In the genomic region with DNA sequence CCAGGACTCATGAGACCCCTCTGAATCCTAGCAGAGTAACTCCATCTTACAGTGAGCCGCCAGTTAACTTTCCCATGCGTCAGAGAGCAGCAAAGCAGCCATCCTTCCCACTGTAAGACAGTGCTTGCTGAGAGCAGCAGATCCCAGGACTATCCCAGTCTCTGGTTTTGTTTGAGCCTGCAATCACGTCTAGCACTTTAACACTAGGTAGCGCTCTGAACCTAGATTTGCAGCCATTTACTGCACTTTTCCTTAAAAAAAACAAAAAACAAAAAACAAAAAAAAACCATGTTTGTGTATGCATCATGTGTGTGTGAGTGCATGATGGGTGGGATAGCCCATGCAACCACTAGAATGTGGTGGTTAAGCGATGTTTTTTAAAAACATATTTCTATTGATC, we compare ENCODE assay signal across 11 mouse cellular contexts. TPM values are rescaled to one million over a fixed set of nuclear protein-coding genes. Genes with fewer than 3 reads are reported as not detected.
DNase-seq lines count a peak whose midpoint lies in the region; ATAC-seq and TF ChIP-seq lines count a peak whose summit lies in the region.
"Had no signal": no experiment of that assay in that cellular context is flagged by ENCODE, and none has a peak within 500 bp of the region (broad histone marks: within the 10 kb centered on the region; RNA-seq: fewer than 3 reads in every experiment).

No protein-coding gene starts in this region.

- TF ChIP-seq POLR2A in lung, adult 2 months (IDR thresholded peaks at IDR 0.05; ENCODE audit: borderline replicate concordance, extremely low read depth, low read depth, low read length), result no peak

- TF ChIP-seq EP300 in stomach, postnatal 0 days (optimal IDR thresholded peaks at IDR 0.05), result no peak

- no peak overlapping the region for H3K4me2 ChIP-seq in intestine, postnatal 0 days (replicated peaks; ENCODE audit: low read depth)
- no peak overlapping the region for H3K4me2 ChIP-seq in intestine, embryonic 16.5 days (ENCODE audit: low read depth, low read length)
- no peak overlapping the region for H3K4me2 ChIP-seq in stomach, postnatal 0 days (replicated peaks; ENCODE audit: low read depth)
- H3K4me2 ChIP-seq: intestine, embryonic 15.5 days; stomach, embryonic 15.5 days had no signal

- 0 out of 2 replicates have a peak, but pooled peaks cover 6% of the 10 kb centered on the region for H3K4me1 ChIP-seq in intestine, postnatal 0 days (replicated peaks; ENCODE audit: control insufficient read depth, insufficient read depth, low read length)
- peaks cover under 1% of the 10 kb centered on the region for H3K4me1 ChIP-seq in intestine, embryonic 16.5 days (ENCODE audit: control insufficient read depth, insufficient read depth, low read length)
- peaks cover 4% of the 10 kb centered on the region for H3K4me1 ChIP-seq in lung, adult 2 months (ENCODE audit: control insufficient read depth, insufficient read depth, low read length)
- no peaks in the 10 kb centered on the region for H3K4me1 ChIP-seq in stomach, postnatal 0 days (replicated peaks; ENCODE audit: control insufficient read depth, insufficient read depth)

- no peak overlapping the region for H3K4me3 ChIP-seq in intestine, postnatal 0 days (ENCODE audit: low read depth, low read length)
- no peak overlapping the region for H3K4me3 ChIP-seq in intestine, embryonic 16.5 days (ENCODE audit: low read length)
- no peak overlapping the region for H3K4me3 ChIP-seq in lung, adult 2 months (replicated peaks; ENCODE audit: extremely low read depth, low read depth, low read length)
- H3K4me3 ChIP-seq in stomach, postnatal 0 days (ENCODE audit: low read depth, low read length), result no peak overlapping the region
- H3K4me3 ChIP-seq: intestine, embryonic 15.5 days; stomach, embryonic 15.5 days had no signal

- ATAC-seq in intestine, postnatal 0 days, result no peak
- no peak for ATAC-seq in intestine, embryonic 16.5 days
- no peak for ATAC-seq in stomach, postnatal 0 days (ENCODE audit: low FRiP score, low TSS enrichment)
- ATAC-seq: intestine, embryonic 15.5 days had no signal

- WGBS in intestine, postnatal 0 days, result 44% methylated on average over 5 of the region's 5 CpGs
- WGBS in intestine, embryonic 16.5 days, result 41% methylated on average over 5 of the region's 5 CpGs
- WGBS in lung, adult 2 months, result 50% methylated on average over 5 of the region's 5 CpGs
- WGBS in stomach, postnatal 0 days, result 30% methylated on average over 5 of the region's 5 CpGs

- peak; percentile 63 for TF ChIP-seq CTCF in intestine, postnatal 0 days (IDR thresholded peaks at IDR 0.05; ENCODE audit: low read depth)
- no peak for TF ChIP-seq CTCF in lung, adult 2 months (IDR thresholded peaks at IDR 0.05; ENCODE audit: insufficient read depth, low read length)
- peak; percentile 68 for TF ChIP-seq CTCF in stomach, postnatal 0 days (IDR thresholded peaks at IDR 0.05; ENCODE audit: low read depth)

- DNase-seq in adrenal gland, postnatal 10 days, result peak; percentile 10
- DNase-seq in adrenal gland, adult 18-20 months (ENCODE audit: low spot score in 2 of 2), result no peak
- DNase-seq in lung, postnatal 36 days, result peak; percentile 10
- no peak for DNase-seq in lung, adult 2 months
- no peak for DNase-seq in stomach, postnatal 0 days (ENCODE audit: low spot score)
- DNase-seq in left cerebral cortex, adult 9 months (ENCODE audit: low spot score in 2 of 2), result no peak
- DNase-seq: cerebellum, adult 9-10 months had no signal

- H3K27me3 ChIP-seq in intestine, postnatal 0 days (replicated peaks; ENCODE audit: control insufficient read depth, insufficient read depth, low read length), result no peaks in the 10 kb centered on the region
- no peaks in the 10 kb centered on the region for H3K27me3 ChIP-seq in intestine, embryonic 16.5 days (replicated peaks; ENCODE audit: control insufficient read depth, insufficient read depth, low read length)
- no peaks in the 10 kb centered on the region for H3K27me3 ChIP-seq in stomach, postnatal 0 days (ENCODE audit: control insufficient read depth, insufficient read depth, low read length)
- H3K27me3 ChIP-seq: intestine, embryonic 15.5 days; stomach, embryonic 15.5 days had no signal

- no peaks in the 10 kb centered on the region for H3K9me3 ChIP-seq in intestine, postnatal 0 days (ENCODE audit: control insufficient read depth)
- H3K9me3 ChIP-seq in intestine, embryonic 16.5 days (ENCODE audit: control insufficient read depth, low read length), result no peaks in the 10 kb centered on the region
- no peaks in the 10 kb centered on the region for H3K9me3 ChIP-seq in stomach, postnatal 0 days (ENCODE audit: control insufficient read depth, low read length)
- H3K9me3 ChIP-seq: intestine, embryonic 15.5 days; stomach, embryonic 15.5 days had no signal

- no peak overlapping the region for H3K9ac ChIP-seq in intestine, postnatal 0 days (ENCODE audit: low read depth, low read length)
- H3K9ac ChIP-seq in intestine, embryonic 16.5 days (ENCODE audit: low read depth, low read length), result no peak overlapping the region
- no peak overlapping the region for H3K9ac ChIP-seq in stomach, postnatal 0 days (ENCODE audit: low read length)
- H3K9ac ChIP-seq: intestine, embryonic 15.5 days; stomach, embryonic 15.5 days had no signal

- no peaks in the 10 kb centered on the region for H3K36me3 ChIP-seq in intestine, postnatal 0 days (ENCODE audit: control insufficient read depth, insufficient read depth)
- no peaks in the 10 kb centered on the region for H3K36me3 ChIP-seq in intestine, embryonic 16.5 days (ENCODE audit: control insufficient read depth, insufficient read depth, low read length)
- no peaks in the 10 kb centered on the region for H3K36me3 ChIP-seq in stomach, postnatal 0 days (ENCODE audit: control insufficient read depth, insufficient read depth, low read length)
- H3K36me3 ChIP-seq: intestine, embryonic 15.5 days; stomach, embryonic 15.5 days had no signal

- no peak overlapping the region for H3K27ac ChIP-seq in intestine, postnatal 0 days (ENCODE audit: low read depth, low read length)
- no peak overlapping the region for H3K27ac ChIP-seq in intestine, embryonic 16.5 days (ENCODE audit: low read length)
- H3K27ac ChIP-seq in stomach, postnatal 0 days (replicated peaks), result no peak overlapping the region
- H3K27ac ChIP-seq: intestine, embryonic 15.5 days; stomach, embryonic 15.5 days had no signal

RNA-seq across cellular contexts. Expression of gene Tmem216, which starts 4.1 kb away (rescaled TPM):
- 10 to 100 TPM; 11.5 to 16.7 TPM for total RNA-seq in adrenal gland, postnatal 10 days (2021)
- total RNA-seq in adrenal gland, adult 18-20 months (2021), result 10 to 100 TPM; 15.5 to 17.8 TPM
- 11.0 and 12.2 TPM in 2 replicates for polyA plus RNA-seq in intestine, postnatal 0 days (2015; fragmentation: Nextera tagmentation; extraction: Ambion mirVana)
- polyA plus RNA-seq in intestine, embryonic 16.5 days (2015; fragmentation: Nextera tagmentation; extraction: Ambion mirVana), result 25.9 and 28.4 TPM in 2 replicates
- 18.8 and 28.6 TPM in 2 replicates for polyA plus RNA-seq in lung, adult 2 months (2012; rRNA removed)
- polyA plus RNA-seq in stomach, postnatal 0 days (2015; fragmentation: Nextera tagmentation; extraction: Ambion mirVana), result 23.3 and 23.9 TPM in 2 replicates

RNA-seq across cellular contexts. Expression of gene Cyb561a3, which starts 16.9 kb away (rescaled TPM):
- 10 to 100 TPM; 17.9 to 21.6 TPM for total RNA-seq in adrenal gland, postnatal 10 days (2021)
- 10 to 100 TPM; 13.2 to 13.6 TPM for total RNA-seq in adrenal gland, adult 18-20 months (2021)
- polyA plus RNA-seq in intestine, postnatal 0 days (2015; fragmentation: Nextera tagmentation; extraction: Ambion mirVana), result 23.2 and 24.3 TPM in 2 replicates
- 22.5 and 23.0 TPM in 2 replicates for polyA plus RNA-seq in intestine, embryonic 16.5 days (2015; fragmentation: Nextera tagmentation; extraction: Ambion mirVana)
- 88.4 and 113 TPM in 2 replicates for polyA plus RNA-seq in lung, adult 2 months (2012; rRNA removed)
- polyA plus RNA-seq in stomach, postnatal 0 days (2015; fragmentation: Nextera tagmentation; extraction: Ambion mirVana), result 15.7 and 16.7 TPM in 2 replicates

RNA-seq across cellular contexts. Expression of gene Tmem138, which starts 17.1 kb away (rescaled TPM):
- total RNA-seq in adrenal gland, postnatal 10 days (2021), result 1 to 10 TPM; 8.6 to 8.7 TPM
- total RNA-seq in adrenal gland, adult 18-20 months (2021), result 1 to 10 TPM; 7.2 TPM
- 10.7 and 10.8 TPM in 2 replicates for polyA plus RNA-seq in intestine, postnatal 0 days (2015; fragmentation: Nextera tagmentation; extraction: Ambion mirVana)
- polyA plus RNA-seq in intestine, embryonic 16.5 days (2015; fragmentation: Nextera tagmentation; extraction: Ambion mirVana), result 23.9 and 27.5 TPM in 2 replicates
- 8.5 and 11.1 TPM in 2 replicates for polyA plus RNA-seq in lung, adult 2 months (2012; rRNA removed)
- polyA plus RNA-seq in stomach, postnatal 0 days (2015; fragmentation: Nextera tagmentation; extraction: Ambion mirVana), result 11.4 and 12.2 TPM in 2 replicates

RNA-seq across cellular contexts. Expression of gene Sdhaf2, which starts 34.2 kb away (rescaled TPM):
- total RNA-seq in adrenal gland, postnatal 10 days (2021), result 10 to 100 TPM; 52.5 to 60.1 TPM
- 10 to 100 TPM; 68.5 to 72.4 TPM for total RNA-seq in adrenal gland, adult 18-20 months (2021)
- polyA plus RNA-seq in intestine, postnatal 0 days (2015; fragmentation: Nextera tagmentation; extraction: Ambion mirVana), result 42.5 and 46.3 TPM in 2 replicates
- 57.4 and 60.9 TPM in 2 replicates for polyA plus RNA-seq in intestine, embryonic 16.5 days (2015; fragmentation: Nextera tagmentation; extraction: Ambion mirVana)
- polyA plus RNA-seq in lung, adult 2 months (2012; rRNA removed), result 16.2 and 23.0 TPM in 2 replicates
- 37.4 and 38.9 TPM in 2 replicates for polyA plus RNA-seq in stomach, postnatal 0 days (2015; fragmentation: Nextera tagmentation; extraction: Ambion mirVana)

RNA-seq across cellular contexts. Expression of gene Cpsf7, which starts 35.0 kb away (rescaled TPM):
- total RNA-seq in adrenal gland, postnatal 10 days (2021), result 10 to 100 TPM; 50.0 to 69.4 TPM
- total RNA-seq in adrenal gland, adult 18-20 months (2021), result 10 to 100 TPM; 52.5 to 54.5 TPM
- 17.7 and 18.1 TPM in 2 replicates for polyA plus RNA-seq in intestine, postnatal 0 days (2015; fragmentation: Nextera tagmentation; extraction: Ambion mirVana)
- 29.7 and 30.9 TPM in 2 replicates for polyA plus RNA-seq in intestine, embryonic 16.5 days (2015; fragmentation: Nextera tagmentation; extraction: Ambion mirVana)
- 30.3 and 41.1 TPM in 2 replicates for polyA plus RNA-seq in lung, adult 2 months (2012; rRNA removed)
- 12.5 and 16.7 TPM in 2 replicates for polyA plus RNA-seq in stomach, postnatal 0 days (2015; fragmentation: Nextera tagmentation; extraction: Ambion mirVana)

Comparison
In these comparisons a context has a peak if more than half of its experiments do, and no peak if none do; other contexts are left out.
1. DNase-seq: peak in adrenal gland, postnatal 10 days (single experiment) and lung, postnatal 36 days (single experiment); none in adrenal gland, adult 18-20 months (0 of 2), lung, adult 2 months (single experiment), stomach, postnatal 0 days (single experiment) and left cerebral cortex, adult 9 months (0 of 2).